Mouse (Mus musculus): ENCODE results near the gene Abhd16a.

Abhd16a gene

DNA sequence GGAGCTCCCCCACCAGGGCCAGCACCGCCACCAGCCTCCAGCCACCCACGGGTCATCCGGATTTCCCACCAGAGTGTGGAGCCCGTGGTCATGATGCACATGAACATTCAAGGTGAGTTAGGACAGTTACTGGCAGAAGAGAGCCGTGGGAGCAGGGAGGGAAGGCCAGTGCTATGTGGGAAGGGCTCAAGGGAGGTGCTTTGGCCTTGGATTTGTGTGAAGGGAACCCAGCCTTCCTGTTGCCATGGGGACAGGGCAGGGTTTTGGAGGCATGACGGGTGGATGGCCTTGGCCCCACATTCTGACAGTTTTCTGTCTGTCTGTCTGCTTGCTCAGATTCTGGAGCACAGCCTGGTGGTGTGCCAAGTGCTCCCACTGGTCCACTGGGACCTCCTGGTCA, 52.9 kb downstream of the Abhd16a start:
- DNase-seq (ENCODE audit: low spot score in 2 of 2) = no peak

DNA sequence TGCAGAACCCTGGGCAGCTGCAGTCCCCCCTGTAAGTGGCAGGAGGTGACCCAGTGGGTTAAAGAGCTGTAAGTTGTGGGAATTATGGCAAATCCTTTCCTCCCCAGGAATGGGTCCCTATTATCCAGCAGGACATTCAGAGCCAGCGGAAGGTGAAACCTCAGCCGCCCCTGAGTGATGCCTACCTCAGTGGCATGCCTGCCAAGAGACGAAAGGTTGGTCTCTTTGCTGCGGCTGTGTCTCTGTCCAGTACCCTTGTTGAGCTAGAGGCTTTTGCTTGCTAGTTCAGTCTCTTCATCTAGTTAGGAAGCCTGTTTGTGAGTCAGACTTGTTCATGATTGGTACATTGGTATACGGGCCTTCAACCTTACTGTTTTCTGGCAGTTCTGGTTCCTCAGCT, 57.1 kb downstream of the Abhd16a start:
- no peak for DNase-seq (ENCODE audit: low spot score in 2 of 2)

DNA sequence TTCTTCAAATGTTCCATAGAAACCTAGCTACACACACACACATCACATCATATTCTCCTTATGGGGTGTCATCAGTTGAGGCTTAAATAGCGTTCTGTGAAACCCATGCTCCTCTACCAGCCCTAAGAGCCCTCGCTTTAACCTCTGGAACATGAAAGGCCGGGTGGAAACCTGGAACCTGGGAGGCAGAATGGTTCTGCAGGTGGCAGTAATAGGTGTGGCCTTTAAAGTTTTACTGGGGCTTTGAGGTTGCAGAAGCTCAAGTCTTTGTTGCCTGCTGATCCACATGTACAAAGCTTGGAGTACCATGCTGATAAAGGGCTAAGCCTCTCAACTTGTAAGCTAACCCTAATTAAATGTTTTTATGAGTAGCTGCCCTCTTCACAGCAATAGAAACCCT, 58.3 kb downstream of the Abhd16a start:
- DNase-seq (ENCODE audit: low spot score in 2 of 2) = no peak

DNA sequence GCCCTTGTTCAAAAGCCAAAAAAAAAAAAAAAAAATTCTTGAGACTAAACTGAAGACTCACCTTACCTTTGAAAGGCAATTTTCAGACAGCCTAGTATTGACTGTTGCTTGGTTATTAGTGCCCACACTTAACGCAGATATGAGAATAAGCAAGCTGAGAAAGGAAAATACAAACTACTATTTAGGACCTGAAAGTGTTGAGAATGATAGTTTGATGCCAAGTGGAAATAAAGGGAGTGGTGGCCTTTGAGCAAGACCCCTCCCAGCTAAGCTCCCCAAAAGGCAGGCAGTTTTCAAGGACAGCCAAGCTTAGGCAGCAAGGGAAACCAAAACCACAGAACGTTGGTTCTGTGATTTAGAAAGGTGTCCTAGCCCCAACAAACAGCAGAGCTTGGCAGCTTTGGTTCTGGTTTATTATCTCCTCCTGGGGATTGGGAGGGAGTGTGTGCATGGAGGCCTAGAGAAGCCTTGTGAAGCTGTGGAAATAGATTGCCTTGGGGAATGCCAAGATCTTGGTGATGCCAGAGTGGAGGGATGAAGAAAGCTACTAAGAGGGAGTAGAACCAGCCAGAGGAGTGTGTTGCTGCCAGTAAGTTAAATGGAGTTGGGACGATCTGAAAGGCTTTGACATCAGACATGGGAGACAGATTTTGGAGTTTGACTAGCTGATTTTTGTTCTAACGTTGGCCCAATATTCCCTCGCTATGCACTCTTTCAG, 59.0 kb downstream of the Abhd16a start:
- no peak for DNase-seq (ENCODE audit: low spot score in 2 of 2)

DNA sequence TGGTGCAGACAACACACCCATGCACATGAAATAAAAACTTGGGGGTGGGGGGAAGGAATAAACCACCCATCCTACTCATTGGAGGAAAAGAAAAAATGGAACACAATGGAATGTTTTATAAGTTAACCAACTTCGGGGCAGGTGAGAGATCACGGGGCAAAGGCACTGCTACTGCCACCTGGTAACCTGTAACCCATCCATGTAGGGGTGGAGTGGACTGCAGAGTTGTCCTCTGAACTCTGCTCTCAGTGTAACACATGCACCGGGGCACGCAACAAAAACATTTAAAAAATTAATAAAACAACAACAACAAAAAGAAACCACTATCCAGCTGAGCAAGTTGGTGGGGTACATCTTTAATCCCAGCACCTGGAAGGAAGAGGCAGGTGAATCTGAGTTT, 63.1 kb downstream of the Abhd16a start:
- DNase-seq (ENCODE audit: low spot score in 2 of 2) = no peak

Measured in spleen, postnatal 4 days (tissue).